Mouse (Mus musculus) kidney, adult 9 months (tissue): ENCODE measurements around the gene Tex28.
"Not testable (repeated sequence)": the region's sequence is repeated elsewhere in the genome, so short reads cannot be mapped to it uniquely, and the experiment has no call there.

Experiments
- DNase-seq: peaks from one replicate; pipeline ENCODE4 v3.0.0; 2022

The Tex28 gene

GRCm38 (mm10) chrX:74167738-74168137, at the start of gene Tex28:
TSS of gene Tex28 (minus strand) at chrX:74167838.
- no peak for DNase-seq

DNA sequence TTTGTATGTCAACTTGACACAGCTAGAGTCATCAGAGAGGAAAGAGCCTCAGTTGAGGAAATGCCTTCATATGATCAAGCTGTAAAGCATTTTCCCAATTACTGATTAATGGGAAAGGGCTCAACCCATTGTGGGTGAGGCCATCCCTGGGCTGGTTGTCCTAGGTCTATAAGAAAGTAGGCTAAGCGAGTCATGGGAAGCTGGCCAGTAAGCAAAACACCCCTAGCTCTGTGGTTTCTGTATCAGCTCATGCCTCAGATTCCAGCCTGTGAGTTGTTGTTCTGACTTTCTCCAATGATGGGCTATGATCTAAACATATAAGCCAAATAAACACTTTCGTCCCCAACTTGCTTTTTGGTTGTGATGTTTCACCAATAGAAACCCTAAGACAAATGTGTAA, 35.9 kb upstream of the Tex28 start:
- DNase-seq = no peak

- no peak for DNase-seq
Measured at GRCm38 (mm10) chrX:74176959-74177358, 9.3 kb upstream of the Tex28 start, which contains the start of gene Tktl1. TSS of gene Tktl1 (plus strand) at chrX:74177259.

- DNase-seq = not testable (repeated sequence)
Measured at GRCm38 (mm10) chrX:74135263-74135662, 32.4 kb downstream of the Tex28 start, which contains the start of gene Mecp2. TSS of gene Mecp2 (minus strand) at chrX:74135363.

DNA sequence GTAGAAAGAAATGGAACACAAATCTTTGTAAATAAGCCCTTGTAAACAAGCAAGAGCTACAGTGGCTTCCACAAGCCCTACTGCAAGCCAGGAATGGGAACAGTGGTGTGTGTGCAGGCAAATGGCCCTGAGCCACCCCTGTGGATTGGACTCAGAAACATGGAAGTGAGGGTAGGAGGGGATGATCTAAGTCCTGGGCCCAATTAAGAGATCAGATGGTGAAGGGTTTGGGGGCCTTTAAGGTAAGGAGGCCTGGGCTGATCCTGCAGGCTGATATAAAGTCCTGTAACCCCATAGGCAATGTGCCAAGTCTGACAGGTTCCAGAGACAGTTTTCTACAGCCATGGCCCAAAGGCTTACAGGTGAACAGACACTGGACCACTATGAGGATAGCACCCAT, 40.5 kb downstream of the Tex28 start, which contains the start of gene Opn1mw:
Gene Opn1mw (plus strand): TSS at position 301 of the 400 bp plus-strand sequence.
- no peak for DNase-seq

DNA sequence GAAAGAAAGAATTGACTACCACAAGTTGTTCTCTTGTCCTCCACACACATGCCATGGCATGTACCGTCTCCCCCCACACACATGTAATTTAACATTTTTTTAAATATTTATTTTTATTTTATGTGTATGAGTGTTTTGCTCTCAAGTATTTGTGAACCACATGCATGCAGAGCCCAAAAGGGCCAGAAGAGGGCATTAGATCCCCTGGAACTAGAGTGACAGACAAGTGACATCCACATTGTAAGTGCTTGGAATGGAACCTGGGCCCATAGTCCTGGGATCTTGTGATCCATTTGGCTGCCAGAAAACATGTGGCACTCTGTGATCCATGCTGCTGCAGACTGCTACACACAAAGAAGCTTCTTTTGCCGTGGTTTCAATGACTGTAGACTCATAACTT, 42.7 kb downstream of the Tex28 start:
- peak; percentile 25 for DNase-seq

DNA sequence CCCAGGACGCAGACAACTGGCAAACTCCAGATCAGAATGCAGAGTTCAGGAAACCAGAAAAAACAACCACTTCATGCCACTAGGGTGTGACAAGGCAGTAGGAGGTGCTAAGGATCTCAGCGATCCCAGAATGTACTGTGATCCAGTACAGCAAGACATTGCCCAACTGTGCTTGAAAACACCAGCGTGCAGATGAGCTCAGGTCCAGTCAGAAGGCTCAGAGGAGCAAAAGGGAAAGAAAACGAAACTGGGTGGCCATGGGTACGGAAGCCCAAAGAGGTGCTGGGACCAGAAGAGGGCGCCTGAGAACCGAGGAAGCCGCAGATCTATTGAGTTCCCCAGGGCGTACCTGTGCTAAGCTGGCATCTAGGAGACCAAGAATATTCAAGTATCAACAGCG, 52.1 kb downstream of the Tex28 start:
- DNase-seq = peak; percentile 70

- DNase-seq = no peak
Measured at GRCm38 (mm10) chrX:74114036-74114435, 53.6 kb downstream of the Tex28 start.

DNA sequence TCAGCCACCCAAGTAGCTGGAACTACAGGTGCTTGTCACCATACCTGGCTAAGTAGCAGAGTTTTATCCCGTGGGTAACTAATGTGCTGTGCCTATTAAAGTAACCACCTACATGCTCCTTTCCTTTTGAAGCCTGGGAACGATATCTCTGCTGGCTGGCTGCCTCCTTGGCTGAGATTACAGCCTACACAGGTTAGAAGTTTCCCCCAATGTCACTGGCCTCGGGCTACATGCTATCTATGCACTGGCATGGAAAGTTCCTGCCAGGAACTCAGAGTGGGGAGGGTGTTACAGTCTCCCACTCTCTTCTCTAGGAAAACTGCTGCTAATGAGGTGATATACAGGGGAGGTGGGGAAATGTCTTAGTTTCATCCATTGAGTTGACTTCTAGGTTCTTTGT, 58.9 kb downstream of the Tex28 start:
- DNase-seq = no peak

DNA sequence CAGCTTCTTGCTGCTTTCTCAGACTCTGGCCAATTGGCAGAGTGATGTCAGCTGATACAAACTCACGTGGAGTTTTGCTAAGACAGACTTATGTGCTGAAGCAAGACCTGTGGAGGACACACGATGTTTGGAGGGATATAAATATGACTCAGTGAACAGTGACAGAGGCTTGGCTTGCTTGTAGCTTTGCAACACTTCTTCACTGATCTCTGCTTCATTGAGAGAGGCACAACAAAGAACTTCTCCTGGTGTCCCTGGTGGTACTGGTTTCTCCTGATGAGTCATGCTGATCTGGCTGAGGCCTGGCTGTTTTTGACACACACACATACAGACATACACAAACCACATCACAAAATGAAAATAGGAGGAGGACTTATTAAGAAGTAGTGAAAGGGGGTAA, 61.7 kb downstream of the Tex28 start:
- DNase-seq = no peak

GRCm38 (mm10) chrX:74103457-74104188, 64.0 kb downstream of the Tex28 start:
- DNase-seq = peak; percentile 14
